In genomic region chr2:32299469-32299868, GRCm38 (mm10) we compare ENCODE assay signal across 23 mouse cellular contexts.
"Had no signal": no experiment of that assay in that cellular context is flagged by ENCODE, and none has a peak within 500 bp of the region (broad histone marks: within the 10 kb centered on the region; RNA-seq: fewer than 3 reads in every experiment).

No protein-coding gene starts in this region.

- DNase-seq: kidney, adult 2 months; kidney, postnatal 25 days; liver; lung, adult 18-20 months; lung, postnatal 10 days; lung, postnatal 36 days; retina, postnatal 1 day; right cerebral cortex, postnatal 4 days; thymus, adult 2 months; thymus, postnatal 25 days had no signal

- ATAC-seq: intestine, postnatal 0 days; liver, embryonic 12.5 days; midbrain, embryonic 13.5 days; midbrain, embryonic 16.5 days had no signal

- H3K4me1 ChIP-seq: limb, embryonic 13.5 days; liver, embryonic 12.5 days; liver, embryonic 15.5 days; lung, embryonic 15.5 days; midbrain, embryonic 10.5 days; midbrain, embryonic 13.5 days; neural tube, embryonic 13.5 days had no signal

- H3K9ac ChIP-seq: limb, embryonic 13.5 days; liver, embryonic 12.5 days; liver, embryonic 15.5 days; lung, embryonic 15.5 days; midbrain, embryonic 13.5 days; neural tube, embryonic 13.5 days had no signal

- H3K27ac ChIP-seq: kidney, postnatal 0 days; limb, embryonic 13.5 days; liver, embryonic 12.5 days; liver, embryonic 15.5 days; lung, embryonic 15.5 days; midbrain, embryonic 10.5 days; midbrain, embryonic 13.5 days; neural tube, embryonic 13.5 days; stomach, postnatal 0 days had no signal

- H3K4me3 ChIP-seq: limb, embryonic 13.5 days; liver, embryonic 12.5 days; liver, embryonic 15.5 days; lung, embryonic 15.5 days; megakaryocyte, embryonic 14.5 days; midbrain, embryonic 10.5 days; midbrain, embryonic 13.5 days; myocyte; neural tube, embryonic 13.5 days had no signal

- H3K9me3 ChIP-seq: limb, embryonic 13.5 days; liver, embryonic 12.5 days; liver, embryonic 15.5 days; lung, embryonic 15.5 days; megakaryocyte, embryonic 14.5 days; midbrain, embryonic 10.5 days; midbrain, embryonic 13.5 days; neural tube, embryonic 13.5 days had no signal

- H3K4me2 ChIP-seq: limb, embryonic 13.5 days; liver, embryonic 12.5 days; liver, embryonic 15.5 days; lung, embryonic 15.5 days; midbrain, embryonic 13.5 days; neural tube, embryonic 13.5 days had no signal

- H3K27me3 ChIP-seq: limb, embryonic 13.5 days; liver, embryonic 12.5 days; liver, embryonic 15.5 days; lung, embryonic 15.5 days; megakaryocyte, embryonic 14.5 days; midbrain, embryonic 13.5 days; neural tube, embryonic 13.5 days had no signal
